ENCODE assay signal across 13 mouse cellular contexts in genomic region chr19:12015708-12016107, GRCm38 (mm10). TPM values are rescaled to one million over a fixed set of nuclear protein-coding genes. Genes with fewer than 3 reads are reported as not detected.
DNase-seq lines count a peak whose midpoint lies in the region; ATAC-seq and TF ChIP-seq lines count a peak whose summit lies in the region.
"Had no signal": no experiment of that assay in that cellular context is flagged by ENCODE, and none has a peak within 500 bp of the region (broad histone marks: within the 10 kb centered on the region; RNA-seq: fewer than 3 reads in every experiment).

No protein-coding gene starts in this region.

- H3K27ac ChIP-seq in liver, embryonic 14.5 days: no peak overlapping the region
- H3K27ac ChIP-seq in liver, embryonic 11.5 days (ENCODE audit: low read depth, low read length): no peak overlapping the region
- H3K27ac ChIP-seq: hindbrain, embryonic 14.5 days had no signal

- 66% methylated on average over 8 of the region's 8 CpGs for WGBS in liver, embryonic 14.5 days (ENCODE audit: insufficient replicate concordance)
- 66% methylated on average over 8 of the region's 8 CpGs for WGBS in liver, embryonic 11.5 days

- TF ChIP-seq EP300 in liver, embryonic 14.5 days (IDR thresholded peaks at IDR 0.05; ENCODE audit: low read depth): no peak

- no peaks in the 10 kb centered on the region for H3K36me3 ChIP-seq in liver, embryonic 14.5 days (replicated peaks; ENCODE audit: control insufficient read depth, insufficient read depth, low read depth)
- no peaks in the 10 kb centered on the region for H3K36me3 ChIP-seq in liver, embryonic 11.5 days (ENCODE audit: control insufficient read depth, insufficient read depth, low read length)

- no peaks in the 10 kb centered on the region for H3K9me3 ChIP-seq in liver, embryonic 14.5 days (ENCODE audit: control insufficient read depth, low read length)
- H3K9me3 ChIP-seq in liver, embryonic 11.5 days (ENCODE audit: control insufficient read depth, low read length): no peaks in the 10 kb centered on the region

- peak; percentile 39 for DNase-seq in embryo, embryonic 10 days (ENCODE audit: low spot score)
- no peak for DNase-seq in embryo, embryonic 11 days
- no peak for DNase-seq in liver, embryonic 14.5 days (ENCODE audit: low read depth in 3 of 3, low spot score in 3 of 3)
- no peak for DNase-seq in liver, embryonic 11.5 days (ENCODE audit: low spot score)
- peak; percentile 43 for DNase-seq in A20 (ENCODE audit: low read depth, low spot score)
- peak; percentile 23 for DNase-seq in c-Kit-positive CD71-positive TER-119-positive erythroid progenitor cells, embryonic 14.5 days (ENCODE audit: low spot score)
- DNase-seq in cerebellum, adult 18-20 months: no peak
- DNase-seq in right cerebral cortex, postnatal 36 days (ENCODE audit: low spot score in 2 of 2): no peak
- DNase-seq: cerebellum, postnatal 36 days; kidney, postnatal 36 days; lung, postnatal 10 days had no signal

- no peak overlapping the region for H3K4me3 ChIP-seq in liver, embryonic 14.5 days (ENCODE audit: insufficient read depth in 1 of 2, low read depth in 2 of 2, low read length in 2 of 2)
- no peak overlapping the region for H3K4me3 ChIP-seq in liver, embryonic 11.5 days (ENCODE audit: low read depth, low read length)

- 0 out of 4 replicates have a peak, but pooled peaks cover 0 to 1% of the 10 kb centered on the region in 2 experiments for H3K4me1 ChIP-seq in liver, embryonic 14.5 days (replicated peaks; ENCODE audit: control insufficient read depth in 2 of 2, insufficient read depth in 2 of 2, low read length in 1 of 2)
- no peaks in the 10 kb centered on the region for H3K4me1 ChIP-seq in liver, embryonic 11.5 days (replicated peaks; ENCODE audit: control insufficient read depth, insufficient read depth, low read length)

- no peaks in the 10 kb centered on the region for H3K27me3 ChIP-seq in liver, embryonic 14.5 days (ENCODE audit: control insufficient read depth, insufficient read depth, low read length)
- H3K27me3 ChIP-seq in liver, embryonic 11.5 days (replicated peaks; ENCODE audit: control insufficient read depth, insufficient read depth, low read length): no peaks in the 10 kb centered on the region

- no peak for ATAC-seq in liver, embryonic 14.5 days (ENCODE audit: insufficient read depth)
- ATAC-seq in liver, embryonic 11.5 days (replicated peaks; ENCODE audit: low FRiP score): no peak

- H3K4me2 ChIP-seq in liver, embryonic 14.5 days (ENCODE audit: low read depth): no peak overlapping the region
- H3K4me2 ChIP-seq in liver, embryonic 11.5 days: no peak overlapping the region
- H3K4me2 ChIP-seq: heart, embryonic 11.5 days; hindbrain, embryonic 14.5 days had no signal

- H3K9ac ChIP-seq in liver, embryonic 14.5 days (replicated peaks): no peak overlapping the region
- no peak overlapping the region for H3K9ac ChIP-seq in liver, embryonic 11.5 days (ENCODE audit: low read depth, low read length)
- H3K9ac ChIP-seq: hindbrain, embryonic 14.5 days had no signal

- TF ChIP-seq CTCF in liver, embryonic 14.5 days (IDR thresholded peaks at IDR 0.05; ENCODE audit: low read depth): peak; percentile 72

RNA-seq across cellular contexts. Expression of gene Olfr1423, which starts 25.4 kb away (rescaled TPM):
- polyA plus RNA-seq in liver, embryonic 14.5 days (2012; rRNA removed): not detected in 2 replicates
- polyA plus RNA-seq in liver, embryonic 14.5 days (2014; fragmentation: Nextera tagmentation; extraction: Ambion mirVana): not detected in 2 replicates
- polyA plus RNA-seq in liver, embryonic 11.5 days (2014; fragmentation: Nextera tagmentation; extraction: Ambion mirVana): 0.03 and 0.06 TPM in 2 replicates
- polyA plus RNA-seq: heart, embryonic 11.5 days; hindbrain, embryonic 14.5 days had no signal

RNA-seq across cellular contexts. Expression of gene Olfr1424, which starts 46.8 kb away (rescaled TPM):
- polyA plus RNA-seq in liver, embryonic 14.5 days (2012; rRNA removed): not detected in 2 replicates
- polyA plus RNA-seq in liver, embryonic 14.5 days (2014; fragmentation: Nextera tagmentation; extraction: Ambion mirVana): not detected in 2 replicates
- polyA plus RNA-seq in liver, embryonic 11.5 days (2014; fragmentation: Nextera tagmentation; extraction: Ambion mirVana): 0.17 TPM in 1 of 2 replicates, not detected in the other
- polyA plus RNA-seq: heart, embryonic 11.5 days; hindbrain, embryonic 14.5 days had no signal

RNA-seq across cellular contexts. Expression of gene Osbp, which starts 50.0 kb away (rescaled TPM):
- 8.2 and 11.7 TPM in 2 replicates for polyA plus RNA-seq in liver, embryonic 14.5 days (2012; rRNA removed)
- polyA plus RNA-seq in liver, embryonic 14.5 days (2014; fragmentation: Nextera tagmentation; extraction: Ambion mirVana): 3.9 and 5.0 TPM in 2 replicates
- polyA plus RNA-seq in liver, embryonic 11.5 days (2014; fragmentation: Nextera tagmentation; extraction: Ambion mirVana): 5.2 and 6.8 TPM in 2 replicates

Comparison
In these comparisons a context has a peak if more than half of its experiments do, and no peak if none do; other contexts are left out.
1. DNase-seq: peak in embryo, embryonic 10 days (single experiment), A20 (single experiment) and c-Kit-positive CD71-positive TER-119-positive erythroid progenitor cells, embryonic 14.5 days (single experiment); none in embryo, embryonic 11 days (single experiment), liver, embryonic 14.5 days (0 of 3), liver, embryonic 11.5 days (single experiment), cerebellum, adult 18-20 months (0 of 2) and right cerebral cortex, postnatal 36 days (0 of 2).